Mouse (Mus musculus): ENCODE data around the gene Stk11ip.

- TF ChIP-seq GATA1 (IDR thresholded peaks at IDR 0.05; ENCODE audit: borderline replicate concordance, low read length): no peak
- no peak for TF ChIP-seq CTCF (IDR thresholded peaks at IDR 0.05; ENCODE audit: low read depth, low read length)
These were observed 2.9 kb upstream of the Stk11ip start for GRCm38 (mm10) chr1:75518427-75518826.

Data from G1E (cell line).